Mouse (Mus musculus): ENCODE measurements around the gene Piezo1.

- no peak for TF ChIP-seq CTCF (IDR thresholded peaks at IDR 0.05)
- TF ChIP-seq EP300 (IDR thresholded peaks at IDR 0.05; ENCODE audit: insufficient read depth, low read depth, low read length), result no peak
- TF ChIP-seq POLR2A (IDR thresholded peaks at IDR 0.05; ENCODE audit: insufficient read depth, low read depth, low read length), result no peak
These were observed 38.7 kb downstream of the Piezo1 start for GRCm38 (mm10) chr8:122512392-122512791.
